Mouse (Mus musculus): ENCODE measurements around the gene Depdc7. TPM values are rescaled to one million over a fixed set of nuclear protein-coding genes. Genes with fewer than 3 reads are reported as not detected.

Depdc7 gene
- polyA plus RNA-seq, 1 experiment from 2014 or later: 3.4 TPM

- no peak for ATAC-seq (ENCODE audit: low FRiP score, low read depth)
- Histone ChIP-seq H3K4me3 (no peak overlapping the region), H3K36me3 (no peaks in the 10 kb centered on the region), H3K27ac (replicated peaks) (no peak overlapping the region), H3K4me2 (replicated peaks) (no peak overlapping the region), H3K4me1 (peaks cover 20% of the 10 kb centered on the region), H3K9ac (replicated peaks) (no peak overlapping the region), H3K9me3 (no peaks in the 10 kb centered on the region), H3K27me3 (peaks cover 7% of the 10 kb centered on the region)
- WGBS: 36% methylated on average over 15 of the region's 15 CpGs
Observed at GRCm38 (mm10) chr2:104714254-104714691, 28.4 kb downstream of the Depdc7 start.

- Histone ChIP-seq H3K27me3 (peaks cover 7% of the 10 kb centered on the region), H3K9ac (replicated peaks) (peak overlapping the region; percentile 92), H3K4me1 (peaks cover 20% of the 10 kb centered on the region), H3K36me3 (peaks cover 9% of the 10 kb centered on the region; the same call in 1 of the 2 replicates), H3K4me3 (peak overlapping the region; percentile 84), H3K9me3 (no peaks in the 10 kb centered on the region), H3K27ac (replicated peaks) (peak overlapping the region; percentile 94), H3K4me2 (replicated peaks) (peak overlapping the region; percentile 69)
- WGBS: 3% methylated on average over 7 of the region's 7 CpGs
- ATAC-seq (ENCODE audit: low FRiP score, low read depth): no peak; the same call in 1 of the 2 replicates
Observed at GRCm38 (mm10) chr2:104712486-104712809, 30.2 kb downstream of the Depdc7 start.

GRCm38 (mm10) chr2:104711585-104712485, 30.8 kb downstream of the Depdc7 start, which contains the start of gene Tcp11l1:
TSS of gene Tcp11l1 (minus strand) at chr2:104712169.
- Histone ChIP-seq H3K36me3 (peaks cover 9% of the 10 kb centered on the region; the same call in 1 of the 2 replicates), H3K27ac (replicated peaks) (peak within 1 kb of the TSS; percentile 94), H3K9ac (replicated peaks) (peak within 1 kb of the TSS; percentile 92), H3K4me2 (replicated peaks) (peak within 1 kb of the TSS; percentile 69), H3K27me3 (peaks cover 7% of the 10 kb centered on the region), H3K9me3 (no peaks in the 10 kb centered on the region), H3K4me1 (peaks cover 20% of the 10 kb centered on the region), H3K4me3 (peak within 1 kb of the TSS; percentile 84)
- WGBS: under 1% methylated on average over 92 of the region's 99 CpGs
- ATAC-seq (ENCODE audit: low FRiP score, low read depth): peak; percentile 93

DNA sequence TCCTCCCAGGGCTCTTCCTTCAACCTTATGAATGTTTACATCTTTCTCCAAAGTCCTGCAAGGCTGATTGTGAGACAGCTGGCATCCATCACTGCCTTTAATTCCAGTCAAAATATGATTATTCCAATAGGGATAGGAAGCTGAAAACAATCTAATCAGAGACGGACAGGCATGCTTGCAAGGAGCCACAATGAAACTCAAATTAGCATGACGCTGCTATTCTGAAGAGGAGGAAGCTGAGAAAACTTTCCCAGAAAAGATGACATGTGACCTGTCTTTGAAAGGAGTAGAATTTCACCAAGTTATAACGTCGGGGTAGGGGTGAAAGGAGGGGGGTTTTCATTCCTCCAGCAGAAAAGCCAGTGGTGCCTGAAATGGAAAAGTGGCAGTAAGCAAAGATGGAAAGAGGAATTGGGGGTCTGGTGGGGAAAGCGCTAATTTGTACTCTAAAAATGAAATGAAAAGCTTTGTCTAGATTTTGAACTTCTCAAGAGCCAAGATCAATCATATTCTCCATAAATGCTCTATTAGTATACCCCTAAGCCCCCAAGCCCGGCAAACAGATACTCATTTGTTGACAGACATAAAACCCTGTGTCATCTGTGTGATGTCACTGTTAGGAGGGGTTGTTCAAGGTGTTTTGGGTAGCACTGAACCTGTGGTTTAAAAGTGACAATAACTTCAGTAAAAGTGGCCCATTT, 31.9 kb downstream of the Depdc7 start:
- H3K4me1 ChIP-seq: peaks cover 20% of the 10 kb centered on the region
- no peaks in the 10 kb centered on the region for H3K9me3 ChIP-seq
- ATAC-seq (ENCODE audit: low FRiP score, low read depth): no peak
- H3K27me3 ChIP-seq: peaks cover 7% of the 10 kb centered on the region
- H3K4me3 ChIP-seq: peak overlapping the region; percentile 84
- 17% methylated on average over 6 of the region's 6 CpGs for WGBS
- peaks cover 11% of the 10 kb centered on the region for H3K36me3 ChIP-seq
- H3K9ac ChIP-seq (replicated peaks): no peak overlapping the region
- peak overlapping the region; percentile 69 for H3K4me2 ChIP-seq (replicated peaks)
- H3K27ac ChIP-seq (replicated peaks): peak overlapping the region; percentile 94

DNA sequence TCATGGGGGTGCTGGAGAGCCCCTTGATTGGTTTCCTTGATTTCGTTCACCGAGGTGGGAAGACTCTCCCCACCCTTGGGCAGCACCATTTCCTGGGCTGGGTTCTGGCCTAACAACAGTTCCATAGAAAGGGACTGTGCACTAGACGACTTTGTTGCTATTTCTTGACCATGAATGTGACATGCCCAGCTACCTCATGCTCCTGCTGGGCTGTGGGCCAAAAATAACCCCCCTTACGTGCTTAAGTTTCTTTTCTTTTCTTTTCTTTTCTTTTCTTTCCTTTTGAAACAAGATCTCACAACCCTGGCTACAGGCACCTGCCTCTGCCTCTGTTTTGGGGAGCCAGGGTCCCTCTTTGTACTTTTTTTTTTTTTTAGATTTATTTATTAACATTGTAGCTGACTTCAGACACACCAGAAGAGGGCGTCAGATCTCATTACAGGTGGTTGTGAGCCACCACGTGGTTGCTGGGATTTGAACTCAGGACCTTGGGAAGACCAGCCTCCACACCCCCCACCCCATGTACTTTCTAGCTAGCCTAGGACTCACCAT, 32.8 kb downstream of the Depdc7 start:
- H3K27ac ChIP-seq (replicated peaks): 0 out of 2 replicates have a peak overlapping the region, but pooled peaks have one; percentile 15
- WGBS: 75% methylated on average over 6 of the region's 6 CpGs

DNA sequence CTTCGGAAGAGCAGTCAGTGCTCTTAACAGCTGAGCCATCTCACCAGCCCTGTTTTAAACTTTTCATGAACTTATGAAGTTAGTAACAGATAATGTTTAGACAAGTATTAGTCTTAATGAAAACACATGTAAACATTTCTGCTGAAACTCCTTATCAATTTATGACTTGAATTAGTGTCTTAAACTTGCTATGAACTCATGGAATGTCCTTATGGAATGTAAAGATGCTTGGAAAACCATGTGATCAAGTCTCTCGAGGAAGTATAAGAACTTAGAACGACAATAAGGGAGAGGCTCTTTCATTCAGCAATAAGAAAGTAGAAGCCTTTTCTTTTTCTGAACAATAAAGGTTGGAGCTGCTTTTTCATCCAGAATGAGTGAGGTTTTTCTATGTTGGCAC, 38.3 kb downstream of the Depdc7 start:
- Histone ChIP-seq H3K4me1 (no peaks in the 10 kb centered on the region; the same call in 1 of the 2 replicates), H3K9me3 (no peaks in the 10 kb centered on the region), H3K4me3 (no peak overlapping the region), H3K4me2 (replicated peaks) (no peak overlapping the region), H3K36me3 (peaks cover 22% of the 10 kb centered on the region), H3K27ac (replicated peaks) (no peak overlapping the region), H3K27me3 (no peaks in the 10 kb centered on the region), H3K9ac (replicated peaks) (no peak overlapping the region)
- 88% methylated on average over 3 of the region's 3 CpGs for WGBS
- no peak for ATAC-seq (ENCODE audit: low FRiP score, low read depth)

More for the DNA sequence above, 32.8 kb downstream of the Depdc7 start:
- H3K4me2 ChIP-seq (replicated peaks): no peak overlapping the region
- no peaks in the 10 kb centered on the region for H3K9me3 ChIP-seq
- H3K4me1 ChIP-seq: peaks cover 20% of the 10 kb centered on the region
- no peak overlapping the region for H3K9ac ChIP-seq (replicated peaks)
- H3K27me3 ChIP-seq: peaks cover 7% of the 10 kb centered on the region
- no peak overlapping the region for H3K4me3 ChIP-seq
- peaks cover 14% of the 10 kb centered on the region for H3K36me3 ChIP-seq
- no peak for ATAC-seq (ENCODE audit: low FRiP score, low read depth)

- H3K27me3 ChIP-seq: no peaks in the 10 kb centered on the region
- H3K9me3 ChIP-seq: no peaks in the 10 kb centered on the region
- H3K27ac ChIP-seq (replicated peaks): no peak overlapping the region
- H3K4me3 ChIP-seq: no peak overlapping the region
- no peak overlapping the region for H3K9ac ChIP-seq (replicated peaks)
- 66% methylated on average over 3 of the region's 3 CpGs for WGBS
- no peak for ATAC-seq (ENCODE audit: low FRiP score, low read depth)
- H3K4me1 ChIP-seq: no peaks in the 10 kb centered on the region; the same call in 1 of the 2 replicates
- H3K36me3 ChIP-seq: peaks cover 18% of the 10 kb centered on the region
- no peak overlapping the region for H3K4me2 ChIP-seq (replicated peaks)
Observed at GRCm38 (mm10) chr2:104703158-104703557, 39.5 kb downstream of the Depdc7 start.

DNA sequence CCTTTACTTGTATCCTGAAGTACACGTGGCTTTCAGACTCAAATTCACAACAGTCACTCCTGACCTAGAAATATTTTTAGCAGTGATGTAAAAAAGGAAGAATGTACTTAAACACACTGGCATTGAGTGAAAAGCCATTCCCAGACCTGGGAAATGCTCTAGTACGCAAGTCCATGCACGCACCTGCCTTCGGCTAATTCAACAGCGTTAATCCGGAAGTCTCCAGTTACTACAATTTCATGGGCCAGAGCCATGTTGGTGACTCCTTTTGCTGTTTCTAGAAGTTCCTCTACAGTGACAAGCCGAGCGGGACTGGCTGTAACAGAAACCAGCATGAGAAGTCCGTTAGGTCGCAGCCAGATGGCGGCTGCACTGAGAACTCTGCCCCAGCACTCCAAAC, 43.0 kb downstream of the Depdc7 start:
- H3K4me2 ChIP-seq (replicated peaks): no peak overlapping the region
- H3K36me3 ChIP-seq: peaks cover 13% of the 10 kb centered on the region; the same call in 1 of the 2 replicates
- WGBS: 90% methylated on average over 11 of the region's 11 CpGs
- no peaks in the 10 kb centered on the region for H3K9me3 ChIP-seq
- H3K9ac ChIP-seq (replicated peaks): no peak overlapping the region
- ATAC-seq (ENCODE audit: low FRiP score, low read depth): no peak
- no peaks in the 10 kb centered on the region for H3K4me1 ChIP-seq
- H3K4me3 ChIP-seq: no peak overlapping the region
- no peaks in the 10 kb centered on the region for H3K27me3 ChIP-seq
- H3K27ac ChIP-seq (replicated peaks): no peak overlapping the region

- WGBS: 83% methylated on average over 2 of the region's 2 CpGs
- Histone ChIP-seq H3K27ac (replicated peaks) (no peak overlapping the region), H3K4me1 (no peaks in the 10 kb centered on the region), H3K4me3 (no peak overlapping the region), H3K9me3 (no peaks in the 10 kb centered on the region), H3K36me3 (peaks cover 4% of the 10 kb centered on the region; the same call in 1 of the 2 replicates), H3K9ac (replicated peaks) (no peak overlapping the region), H3K27me3 (no peaks in the 10 kb centered on the region), H3K4me2 (replicated peaks) (no peak overlapping the region)
- no peak for ATAC-seq (ENCODE audit: low FRiP score, low read depth)
Observed at GRCm38 (mm10) chr2:104692551-104692950, 50.1 kb downstream of the Depdc7 start.

- no peaks in the 10 kb centered on the region for H3K36me3 ChIP-seq
- H3K9ac ChIP-seq (replicated peaks): no peak overlapping the region
- no peaks in the 10 kb centered on the region for H3K27me3 ChIP-seq
- WGBS: 83% methylated on average over 4 of the region's 4 CpGs
- no peaks in the 10 kb centered on the region for H3K4me1 ChIP-seq
- H3K27ac ChIP-seq (replicated peaks): no peak overlapping the region
- no peak overlapping the region for H3K4me2 ChIP-seq (replicated peaks)
- H3K4me3 ChIP-seq: no peak overlapping the region
- ATAC-seq (ENCODE audit: low FRiP score, low read depth): no peak
- no peaks in the 10 kb centered on the region for H3K9me3 ChIP-seq
Observed at GRCm38 (mm10) chr2:104690720-104691119, 52.0 kb downstream of the Depdc7 start.

DNA sequence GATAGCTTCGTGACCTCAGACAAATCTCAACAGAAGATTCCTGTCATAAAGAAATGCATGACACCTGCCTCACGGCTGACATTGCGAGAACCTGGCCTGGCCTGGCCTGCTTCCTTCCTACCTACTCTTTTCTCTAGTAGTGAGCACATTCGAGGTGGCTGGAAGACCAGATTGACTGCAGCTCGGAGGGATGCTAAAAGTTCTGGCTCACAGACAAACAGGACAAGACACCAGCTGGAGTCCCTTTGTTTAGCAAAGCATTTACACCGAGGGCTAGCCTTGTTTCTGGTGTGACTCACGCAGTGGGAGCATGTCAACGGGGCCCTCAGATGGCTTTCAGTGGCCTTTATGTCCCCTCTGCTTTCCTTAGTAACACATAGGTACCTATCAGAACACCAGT, 54.0 kb downstream of the Depdc7 start:
- Histone ChIP-seq H3K27me3 (no peaks in the 10 kb centered on the region), H3K9me3 (no peaks in the 10 kb centered on the region), H3K4me3 (no peak overlapping the region), H3K4me1 (peaks cover 6% of the 10 kb centered on the region; the same call in 1 of the 2 replicates), H3K9ac (replicated peaks) (no peak overlapping the region), H3K27ac (replicated peaks) (no peak overlapping the region), H3K4me2 (replicated peaks) (no peak overlapping the region), H3K36me3 (peaks cover 9% of the 10 kb centered on the region)
- no peak for ATAC-seq (ENCODE audit: low FRiP score, low read depth)
- WGBS: 82% methylated on average over 8 of the region's 8 CpGs

- H3K36me3 ChIP-seq: peaks cover 13% of the 10 kb centered on the region
- no peaks in the 10 kb centered on the region for H3K27me3 ChIP-seq
- 80% methylated on average over 3 of the region's 3 CpGs for WGBS
- no peak overlapping the region for H3K9ac ChIP-seq (replicated peaks)
- H3K4me3 ChIP-seq: no peak overlapping the region
- H3K4me1 ChIP-seq: peaks cover 6% of the 10 kb centered on the region; the same call in 1 of the 2 replicates
- H3K9me3 ChIP-seq: no peaks in the 10 kb centered on the region
- H3K4me2 ChIP-seq (replicated peaks): no peak overlapping the region
- no peak for ATAC-seq (ENCODE audit: low FRiP score, low read depth)
- no peak overlapping the region for H3K27ac ChIP-seq (replicated peaks)
Observed at GRCm38 (mm10) chr2:104688321-104688720, 54.4 kb downstream of the Depdc7 start.

Data from midbrain, embryonic 12.5 days (tissue).